Comparison of ENCODE assay signal across 19 mouse cellular contexts in genomic region chr5:32148593-32148992, GRCm38 (mm10).
"Had no signal": no experiment of that assay in that cellular context is flagged by ENCODE, and none has a peak within 500 bp of the region (broad histone marks: within the 10 kb centered on the region; RNA-seq: fewer than 3 reads in every experiment).

No protein-coding gene starts in this region.

- H3K27ac ChIP-seq: limb, embryonic 12.5 days; limb, embryonic 15.5 days; liver, embryonic 14.5 days; macrophage; midbrain, embryonic 10.5 days; midbrain, embryonic 13.5 days; neural tube, embryonic 13.5 days had no signal

- H3K9me3 ChIP-seq: limb, embryonic 12.5 days; limb, embryonic 15.5 days; megakaryocyte, embryonic 14.5 days; midbrain, embryonic 10.5 days; midbrain, embryonic 13.5 days; neural tube, embryonic 13.5 days had no signal

- ATAC-seq: liver, postnatal 0 days; lung, postnatal 0 days; midbrain, embryonic 13.5 days had no signal

- DNase-seq: kidney, adult 18-20 months; kidney, adult 9 months; kidney, postnatal 14 days; kidney, postnatal 4 days; left cerebral cortex, postnatal 4 days; liver, postnatal 0 days; lung, embryonic 14.5 days; retina, postnatal 1 day; thymus, postnatal 25 days had no signal

- H3K36me3 ChIP-seq: limb, embryonic 12.5 days; midbrain, embryonic 10.5 days; midbrain, embryonic 13.5 days; neural tube, embryonic 13.5 days had no signal

- H3K4me3 ChIP-seq: limb, embryonic 12.5 days; limb, embryonic 15.5 days; megakaryocyte, embryonic 14.5 days; midbrain, embryonic 10.5 days; midbrain, embryonic 13.5 days; neural tube, embryonic 13.5 days had no signal

- H3K4me2 ChIP-seq: limb, embryonic 12.5 days; limb, embryonic 15.5 days; liver, embryonic 11.5 days; lung, embryonic 14.5 days; midbrain, embryonic 13.5 days; neural tube, embryonic 13.5 days had no signal

- H3K27me3 ChIP-seq: limb, embryonic 15.5 days; megakaryocyte, embryonic 14.5 days; midbrain, embryonic 13.5 days; neural tube, embryonic 13.5 days had no signal

- H3K9ac ChIP-seq: limb, embryonic 12.5 days; limb, embryonic 15.5 days; liver, embryonic 14.5 days; liver, postnatal 0 days; lung, embryonic 14.5 days; midbrain, embryonic 13.5 days; neural tube, embryonic 13.5 days had no signal
